Comparison of ENCODE assay signal across 23 mouse cellular contexts in the genomic region with DNA sequence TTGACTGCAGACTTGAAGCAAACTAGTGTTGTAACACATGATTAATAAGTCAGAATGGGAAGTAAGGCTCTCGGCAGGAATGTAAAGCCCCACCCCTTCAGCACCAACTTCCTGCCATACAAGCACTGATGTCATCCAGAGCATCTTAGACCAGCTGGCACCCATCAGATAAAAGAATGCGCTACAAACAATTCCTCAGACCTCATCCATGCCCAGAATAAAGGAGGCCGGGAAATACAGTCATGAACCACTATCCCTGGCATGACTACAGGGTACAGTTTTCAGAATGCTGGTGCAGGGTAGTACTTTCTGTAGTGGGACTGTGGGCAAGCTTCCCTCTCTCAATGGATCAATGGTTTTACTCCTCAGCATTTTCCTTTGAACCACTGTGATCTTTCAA.
DNase-seq lines count a peak whose midpoint lies in the region; ATAC-seq and TF ChIP-seq lines count a peak whose summit lies in the region.
"Had no signal": no experiment of that assay in that cellular context is flagged by ENCODE, and none has a peak within 500 bp of the region (broad histone marks: within the 10 kb centered on the region; RNA-seq: fewer than 3 reads in every experiment).

No protein-coding gene starts in this region.

- TF ChIP-seq CTCF in kidney, postnatal 0 days (IDR thresholded peaks at IDR 0.05; ENCODE audit: low read depth): no peak
- no peak for TF ChIP-seq CTCF in lung, adult 2 months (IDR thresholded peaks at IDR 0.05; ENCODE audit: insufficient read depth, low read length)
- no peak for TF ChIP-seq CTCF in Patski (IDR thresholded peaks at IDR 0.05)

- CTCF ChIA-PET in Patski (lab: Charles Lee): interaction anchor here (1.1 kb wide), 1 partner anchor 8 kb away, joined by 3 read pairs; no protein-coding TSS in a partner anchor

- peak; percentile 36 for DNase-seq in kidney, postnatal 0 days (ENCODE audit: low spot score)
- no peak for DNase-seq in kidney, adult 11 months
- no peak for DNase-seq in lung, adult 2 months
- peak; percentile 76 for DNase-seq in Patski (ENCODE audit: low read depth, low spot score)
- DNase-seq in lung, postnatal 10 days: peak; percentile 28
- DNase-seq in layer of hippocampus, adult 9-10 months (ENCODE audit: low spot score): no peak
- DNase-seq: adrenal gland, adult 8-10 months; adrenal gland, postnatal 36 days; cerebellum, adult 11 months; cerebellum, adult 8-10 months; cerebellum, postnatal 14 days; gastrocnemius, postnatal 36 days; heart, adult 18-20 months; heart, postnatal 14 days had no signal

- no peak overlapping the region for H3K9ac ChIP-seq in kidney, postnatal 0 days (ENCODE audit: low read depth, low read length)
- no peak overlapping the region for H3K9ac ChIP-seq in lung, embryonic 15.5 days
- no peak overlapping the region for H3K9ac ChIP-seq in liver, embryonic 12.5 days
- H3K9ac ChIP-seq: embryonic facial prominence, embryonic 12.5 days; forebrain, embryonic 15.5 days; heart, embryonic 15.5 days; hindbrain, embryonic 14.5 days had no signal

- in situ Hi-C loops in Patski (cut with MboI; ENCODE audit: low pct_unique_long_range_greater_than_20kb): no loop called here

- no peaks in the 10 kb centered on the region for H3K36me3 ChIP-seq in kidney, postnatal 0 days (ENCODE audit: insufficient read depth, low read length)
- H3K36me3 ChIP-seq in lung, embryonic 15.5 days: no peaks in the 10 kb centered on the region
- no peaks in the 10 kb centered on the region for H3K36me3 ChIP-seq in liver, embryonic 12.5 days
- H3K36me3 ChIP-seq: embryonic facial prominence, embryonic 12.5 days; forebrain, embryonic 15.5 days; heart, embryonic 10.5 days; heart, embryonic 15.5 days; hindbrain, embryonic 10.5 days had no signal

- WGBS in kidney, postnatal 0 days: 45% methylated on average over 3 of the region's 3 CpGs
- 36% methylated on average over 3 of the region's 3 CpGs for WGBS in lung, embryonic 15.5 days
- 27% methylated on average over 3 of the region's 3 CpGs for WGBS in lung, adult 2 months
- 35% methylated on average over 3 of the region's 3 CpGs for WGBS in liver, embryonic 12.5 days (ENCODE audit: insufficient replicate concordance)

- POLR2A ChIA-PET in Patski (lab: Charles Lee): no interaction called here

- ATAC-seq in kidney, postnatal 0 days (replicated peaks; ENCODE audit: low FRiP score, low read depth): peak; percentile 33; the same call in 1 of the 2 replicates
- ATAC-seq in lung, embryonic 15.5 days (ENCODE audit: borderline replicate concordance, extremely low read depth, low FRiP score, low TSS enrichment): peak; percentile 59; the same call in 1 of the 2 replicates
- ATAC-seq in Patski: peak; percentile 99
- ATAC-seq in liver, embryonic 12.5 days: no peak
- ATAC-seq: forebrain, embryonic 15.5 days had no signal

- no peaks in the 10 kb centered on the region for H3K4me1 ChIP-seq in kidney, postnatal 0 days (replicated peaks; ENCODE audit: insufficient read depth, low read length)
- no peaks in the 10 kb centered on the region for H3K4me1 ChIP-seq in lung, embryonic 15.5 days
- no peaks in the 10 kb centered on the region for H3K4me1 ChIP-seq in lung, adult 2 months (ENCODE audit: control insufficient read depth, insufficient read depth, low read length)
- H3K4me1 ChIP-seq in liver, embryonic 12.5 days: no peaks in the 10 kb centered on the region
- H3K4me1 ChIP-seq: embryonic facial prominence, embryonic 12.5 days; forebrain, embryonic 15.5 days; heart, embryonic 10.5 days; heart, embryonic 15.5 days; hindbrain, embryonic 10.5 days had no signal

- no peak for TF ChIP-seq POLR2A in lung, adult 2 months (IDR thresholded peaks at IDR 0.05; ENCODE audit: borderline replicate concordance, extremely low read depth, low read depth, low read length)

- no peaks in the 10 kb centered on the region for H3K27me3 ChIP-seq in kidney, postnatal 0 days (ENCODE audit: insufficient read depth, low read length)
- H3K27me3 ChIP-seq in lung, embryonic 15.5 days: no peaks in the 10 kb centered on the region
- H3K27me3 ChIP-seq in Patski: no peaks in the 10 kb centered on the region
- no peaks in the 10 kb centered on the region for H3K27me3 ChIP-seq in liver, embryonic 12.5 days (replicated peaks)
- H3K27me3 ChIP-seq: CH12.LX; embryonic facial prominence, embryonic 12.5 days; forebrain, embryonic 15.5 days; heart, embryonic 15.5 days had no signal

- no peak overlapping the region for H3K4me2 ChIP-seq in kidney, postnatal 0 days (ENCODE audit: low read length)
- no peak overlapping the region for H3K4me2 ChIP-seq in lung, embryonic 15.5 days
- H3K4me2 ChIP-seq in liver, embryonic 12.5 days: no peak overlapping the region
- H3K4me2 ChIP-seq: embryonic facial prominence, embryonic 12.5 days; forebrain, embryonic 15.5 days; heart, embryonic 15.5 days; hindbrain, embryonic 14.5 days had no signal

- no peak overlapping the region for H3K27ac ChIP-seq in kidney, postnatal 0 days
- H3K27ac ChIP-seq in lung, embryonic 15.5 days: no peak overlapping the region
- H3K27ac ChIP-seq in liver, embryonic 12.5 days: no peak overlapping the region
- H3K27ac ChIP-seq: embryonic facial prominence, embryonic 12.5 days; forebrain, embryonic 15.5 days; heart, embryonic 10.5 days; heart, embryonic 15.5 days; hindbrain, embryonic 10.5 days; hindbrain, embryonic 14.5 days had no signal

- no peak overlapping the region for H3K4me3 ChIP-seq in kidney, postnatal 0 days (replicated peaks; ENCODE audit: low read depth, low read length)
- H3K4me3 ChIP-seq in lung, embryonic 15.5 days: no peak overlapping the region
- H3K4me3 ChIP-seq in lung, adult 2 months (replicated peaks; ENCODE audit: extremely low read depth, low read depth, low read length): no peak overlapping the region
- no peak overlapping the region for H3K4me3 ChIP-seq in liver, embryonic 12.5 days
- H3K4me3 ChIP-seq: embryonic facial prominence, embryonic 12.5 days; forebrain, embryonic 15.5 days; heart, embryonic 10.5 days; heart, embryonic 15.5 days; hindbrain, embryonic 10.5 days had no signal

- no peaks in the 10 kb centered on the region for H3K9me3 ChIP-seq in kidney, postnatal 0 days (replicated peaks; ENCODE audit: low read length)
- no peaks in the 10 kb centered on the region for H3K9me3 ChIP-seq in lung, embryonic 15.5 days
- no peaks in the 10 kb centered on the region for H3K9me3 ChIP-seq in liver, embryonic 12.5 days (replicated peaks)
- H3K9me3 ChIP-seq: embryonic facial prominence, embryonic 12.5 days; forebrain, embryonic 15.5 days; heart, embryonic 10.5 days; heart, embryonic 15.5 days; hindbrain, embryonic 10.5 days had no signal

Comparison
In these comparisons a context has a peak if more than half of its experiments do, and no peak if none do; other contexts are left out.
1. DNase-seq: peak in kidney, postnatal 0 days (single experiment), Patski (single experiment) and lung, postnatal 10 days (single experiment); none in kidney, adult 11 months (single experiment), lung, adult 2 months (single experiment) and layer of hippocampus, adult 9-10 months (single experiment).